Mouse (Mus musculus) lung, adult 2 months (tissue): ENCODE results near the gene Tlx1.

Experiments
- CTCF ChIP-seq: fragments of 200-500 bp; IDR thresholded peaks from 2 replicates; pipeline ENCODE4 v1.5.1; 2011; ENCODE audit warnings: mild to moderate bottlenecking, low read length, control low read depth; ENCODE audit not compliant: insufficient read depth
- POLR2A ChIP-seq: fragments of 200-500 bp; IDR thresholded peaks from 2 replicates; pipeline ENCODE4 v1.6.1; 2011; ENCODE audit warnings: low read depth, mild to moderate bottlenecking, control low read depth, low read length, borderline replicate concordance; ENCODE audit errors: extremely low read depth

DNA sequence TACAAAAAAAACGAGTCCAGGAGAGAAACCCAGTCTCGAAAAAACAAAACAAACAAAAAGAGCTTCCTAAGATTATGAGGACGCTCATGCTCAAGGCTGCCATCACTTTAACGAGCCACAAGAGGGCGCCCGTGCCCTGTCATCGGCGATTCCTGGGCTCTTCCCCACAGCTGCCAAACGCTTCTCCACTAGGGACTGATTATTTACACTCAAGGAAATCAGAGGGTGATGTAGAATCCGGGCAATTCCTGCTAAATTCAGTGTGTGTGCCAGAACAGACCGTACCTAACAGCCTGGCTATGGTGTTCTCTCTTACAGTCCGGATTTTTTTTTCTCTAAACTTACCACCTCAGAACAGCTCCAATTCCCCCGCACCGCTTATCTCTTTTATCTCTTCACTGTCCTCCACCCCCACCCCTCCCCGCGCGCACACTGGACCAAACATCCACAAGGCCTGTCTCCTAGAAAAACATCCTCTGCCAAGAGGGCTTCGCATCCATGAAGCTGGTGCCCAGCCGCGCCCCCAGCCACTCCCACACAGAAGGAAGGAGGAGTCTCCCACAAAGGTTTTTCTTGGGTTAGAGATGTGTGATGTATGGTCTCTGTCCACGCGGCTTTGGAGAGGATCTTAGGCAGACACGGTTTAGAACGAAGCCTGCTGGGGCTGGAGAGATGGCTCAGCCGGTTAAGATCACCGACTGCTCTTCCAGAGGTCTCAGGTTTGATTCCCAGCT lies 26.7 kb downstream of the Tlx1 start:
- TF ChIP-seq CTCF (peak; percentile 82), POLR2A (no peak)
